Mouse (Mus musculus): ENCODE measurements at regions not wholly inside any gene's neighbourhood (a gene's known extent, or its start where the extent isn't known, plus 50 kb on each side); places are given as distances from the start of the nearest gene placed in this dataset.
"Not testable (repeated sequence)": the region's sequence is repeated elsewhere in the genome, so short reads cannot be mapped to it uniquely, and the experiment has no call there.

- no peak for ATAC-seq (replicated peaks; ENCODE audit: low read depth, poor library complexity, severe bottlenecking)
Measured at GRCm38 (mm10) chr2:168424277-168425099, 143.0 kb upstream of the Kcng1 start.

- 0 out of 2 replicates have a peak, but pooled peaks have one; percentile 47 for ATAC-seq (replicated peaks; ENCODE audit: low read depth, poor library complexity, severe bottlenecking)
Measured at GRCm38 (mm10) chr2:168423551-168423950, 142.0 kb upstream of the Kcng1 start.

GRCm38 (mm10) chr2:168415140-168415539 is 133.6 kb upstream of the Kcng1 start:
- ATAC-seq (replicated peaks; ENCODE audit: low read depth, poor library complexity, severe bottlenecking), result peak; percentile 45; the same call in 1 of the 2 replicates

- ATAC-seq (replicated peaks; ENCODE audit: low read depth, poor library complexity, severe bottlenecking), result no peak
Measured at GRCm38 (mm10) chr2:168414110-168414872, 132.8 kb upstream of the Kcng1 start.

- ATAC-seq (replicated peaks; ENCODE audit: low read depth, poor library complexity, severe bottlenecking), result peak; percentile 68; the same call in 1 of the 2 replicates
Measured at GRCm38 (mm10) chr2:168412853-168413252, 131.3 kb upstream of the Kcng1 start.

- ATAC-seq (replicated peaks; ENCODE audit: low read depth, poor library complexity, severe bottlenecking), result no peak
Measured at GRCm38 (mm10) chr2:168402782-168403513, 121.4 kb upstream of the Kcng1 start.

GRCm38 (mm10) chr2:168399088-168399709 is 117.7 kb upstream of the Kcng1 start:
- ATAC-seq (replicated peaks; ENCODE audit: low read depth, poor library complexity, severe bottlenecking), result no peak

- peak; percentile 51 for ATAC-seq (replicated peaks; ENCODE audit: low read depth, poor library complexity, severe bottlenecking)
Measured at GRCm38 (mm10) chr2:168396316-168396715, 114.8 kb upstream of the Kcng1 start.

GRCm38 (mm10) chr2:168393341-168393740 is 111.8 kb upstream of the Kcng1 start:
- ATAC-seq (replicated peaks; ENCODE audit: low read depth, poor library complexity, severe bottlenecking), result no peak

GRCm38 (mm10) chr2:168392171-168392570 is 110.6 kb upstream of the Kcng1 start:
- ATAC-seq (replicated peaks; ENCODE audit: low read depth, poor library complexity, severe bottlenecking), result not testable (repeated sequence)

GRCm38 (mm10) chr2:168380606-168381005 is 99.1 kb upstream of the Kcng1 start:
- no peak for ATAC-seq (replicated peaks; ENCODE audit: low read depth, poor library complexity, severe bottlenecking)

- ATAC-seq (replicated peaks; ENCODE audit: low read depth, poor library complexity, severe bottlenecking), result no peak
Measured at GRCm38 (mm10) chr2:168372356-168372755, 90.8 kb upstream of the Kcng1 start.

GRCm38 (mm10) chr2:168371245-168371644 is 89.7 kb upstream of the Kcng1 start:
- no peak for ATAC-seq (replicated peaks; ENCODE audit: low read depth, poor library complexity, severe bottlenecking)

- peak; percentile 63 for ATAC-seq (replicated peaks; ENCODE audit: low read depth, poor library complexity, severe bottlenecking)
Measured at GRCm38 (mm10) chr2:168359200-168359599, 77.7 kb upstream of the Kcng1 start.

GRCm38 (mm10) chr2:168358551-168358950 is 77.0 kb upstream of the Kcng1 start:
- ATAC-seq (replicated peaks; ENCODE audit: low read depth, poor library complexity, severe bottlenecking), result no peak

- no peak for ATAC-seq (replicated peaks; ENCODE audit: low read depth, poor library complexity, severe bottlenecking)
Measured at GRCm38 (mm10) chr2:168357815-168358214, 76.3 kb upstream of the Kcng1 start.

- ATAC-seq (replicated peaks; ENCODE audit: low read depth, poor library complexity, severe bottlenecking), result 0 out of 2 replicates have a peak, but pooled peaks have one; percentile 23
Measured at GRCm38 (mm10) chr2:168354397-168354796, 72.9 kb upstream of the Kcng1 start.

- peak; percentile 18; the same call in 1 of the 2 replicates for ATAC-seq (replicated peaks; ENCODE audit: low read depth, poor library complexity, severe bottlenecking)
Measured at GRCm38 (mm10) chr2:168352626-168353025, 71.1 kb upstream of the Kcng1 start.

- ATAC-seq (replicated peaks; ENCODE audit: low read depth, poor library complexity, severe bottlenecking), result peak; percentile 64
Measured at GRCm38 (mm10) chr2:168352194-168352593, 70.7 kb upstream of the Kcng1 start.

GRCm38 (mm10) chr2:168345384-168345783 is 63.8 kb upstream of the Kcng1 start:
- ATAC-seq (replicated peaks; ENCODE audit: low read depth, poor library complexity, severe bottlenecking), result peak; percentile 29; the same call in 1 of the 2 replicates

All from common myeloid progenitor, adult 5-6 weeks (primary cell).